Mouse (Mus musculus): ENCODE results near the gene Vasp.

DNA sequence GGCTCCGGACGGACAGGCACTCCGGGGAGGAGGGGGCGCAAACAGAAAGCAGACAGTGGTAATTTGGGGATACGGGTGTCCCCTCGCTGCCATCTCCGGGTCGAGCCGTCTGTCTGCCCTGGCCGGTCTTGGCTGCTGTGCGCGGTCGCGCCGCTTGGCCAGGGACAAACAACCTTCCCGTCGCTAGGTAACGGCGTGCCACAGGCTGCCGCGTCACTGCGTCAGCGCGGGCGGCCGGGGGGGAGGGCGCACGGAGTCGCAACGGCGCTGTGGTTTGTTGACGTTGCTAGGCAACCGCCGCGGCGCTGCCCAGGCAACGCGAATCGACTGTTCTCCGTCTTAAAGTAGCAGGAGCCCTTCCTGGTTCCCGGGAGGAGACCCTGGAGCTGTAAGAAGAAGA lies 48.3 kb upstream of the Vasp start:
- TF ChIP-seq CTCF (IDR thresholded peaks at IDR 0.05; ENCODE audit: low read depth) (no peak), EP300 (IDR thresholded peaks at IDR 0.05; ENCODE audit: low read depth) (peak; percentile 34; the same call in 1 of the 2 replicates)

Data from heart, postnatal 0 days (tissue).